Mouse (Mus musculus): ENCODE measurements around the gene Cdkal1.

DNA sequence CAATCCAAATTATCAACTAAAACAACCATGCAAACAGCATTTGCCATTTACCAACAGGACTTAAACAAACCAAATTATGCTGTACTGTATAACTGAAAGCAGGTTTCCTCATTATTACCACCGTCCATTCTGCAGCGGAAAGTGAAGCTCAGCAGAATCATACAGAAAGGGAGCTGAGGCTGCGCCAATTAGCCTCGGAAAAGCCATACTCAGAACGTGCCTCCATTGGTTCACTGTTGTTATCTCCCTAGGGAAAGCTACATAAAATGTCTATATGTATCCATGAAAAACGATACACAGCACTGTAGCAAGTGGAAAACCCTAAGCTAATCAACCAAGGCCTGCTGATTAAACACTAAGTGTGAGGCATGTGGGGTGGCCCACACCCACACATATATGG, 130.6 kb downstream of the Cdkal1 start:
- TF ChIP-seq CTCF (IDR thresholded peaks at IDR 0.05; ENCODE audit: borderline replicate concordance, insufficient read depth, low read depth, low read length) = no peak
- TF ChIP-seq POLR2A (IDR thresholded peaks at IDR 0.05; ENCODE audit: borderline replicate concordance, insufficient read depth, low read length) = no peak
